Mouse (Mus musculus): ENCODE results near the gene Mgll.

- TF ChIP-seq CTCF (IDR thresholded peaks at IDR 0.05; ENCODE audit: borderline replicate concordance, insufficient read depth, low read length) (no peak), POLR2A (IDR thresholded peaks at IDR 0.05; ENCODE audit: low read depth, low read length) (no peak)
Measured at GRCm38 (mm10) chr6:88800735-88801134, 76.5 kb downstream of the Mgll start.
